Mouse (Mus musculus) naive thymus-derived CD4-positive, alpha-beta T cell, adult 5 months (primary cell): ENCODE measurements around the gene Tsc22d4. TPM values are rescaled to one million over a fixed set of nuclear protein-coding genes. Genes with fewer than 3 reads are reported as not detected.

Experiments used
- polyA plus RNA-seq: library from polyadenylated mRNA; unstranded; fragments of 100-300 nt; shearing (Covaris generic); gene quantifications from one replicate; pipeline ENCODE4 v1.2.1, GENCODE M21; 2017

Tsc22d4 gene
- polyA plus RNA-seq, result 179 TPM

GRCm38 (mm10) chr5:137745214-137746171 is at the start of gene Tsc22d4:
Gene Tsc22d4 (plus strand): TSS chr5:137745730.

GRCm38 (mm10) chr5:137741023-137741931 is 4.3 kb upstream of the Tsc22d4 start, which contains the start of gene Nyap1:
Gene Nyap1 (minus strand): TSS chr5:137741607.

GRCm38 (mm10) chr5:137778635-137779034 is 33.1 kb downstream of the Tsc22d4 start, which contains the start of gene Ppp1r35:
Gene Ppp1r35 (plus strand): TSS chr5:137778849.

GRCm38 (mm10) chr5:137787151-137787928 is 41.8 kb downstream of the Tsc22d4 start, which contains the start of the genes Mepce and Zcwpw1:
Gene Mepce (minus strand): TSS chr5:137787655.
Gene Zcwpw1 (plus strand): TSS chr5:137787798.

Other genes with a start within 250 kb of the Tsc22d4 start
- 28.8 TPM for gene Pop7, start 243.2 kb upstream of the Tsc22d4 start, polyA plus RNA-seq
- 24.3 TPM for gene Gigyf1, start 227.2 kb upstream of the Tsc22d4 start, polyA plus RNA-seq
- gene Epo, start 212.5 kb upstream of the Tsc22d4 start, polyA plus RNA-seq, result not detected
- 183 TPM for gene Gnb2, start 212.2 kb upstream of the Tsc22d4 start, polyA plus RNA-seq
- gene Actl6b, start 192.2 kb upstream of the Tsc22d4 start, polyA plus RNA-seq, result not detected
- gene Tfr2, start 175.9 kb upstream of the Tsc22d4 start, polyA plus RNA-seq, result not detected
- 51.6 TPM for gene Mospd3, start 144.7 kb upstream of the Tsc22d4 start, polyA plus RNA-seq
- 1.5 TPM for gene Pcolce, start 131.9 kb upstream of the Tsc22d4 start, polyA plus RNA-seq
- 0.86 TPM for gene Fbxo24, start 116.7 kb upstream of the Tsc22d4 start, polyA plus RNA-seq
- gene Lrch4, start 116.6 kb upstream of the Tsc22d4 start, polyA plus RNA-seq, result 287 TPM
- 55.4 TPM for gene Gm20605, start 116.6 kb upstream of the Tsc22d4 start, polyA plus RNA-seq
- gene Sap25, start 104.4 kb upstream of the Tsc22d4 start, polyA plus RNA-seq, result 125 TPM
- not detected for gene Irs3, start 100.0 kb upstream of the Tsc22d4 start, polyA plus RNA-seq
- gene Agfg2, start 61.0 kb upstream of the Tsc22d4 start, polyA plus RNA-seq, result 24.8 TPM
- gene Nyap1, start 4.1 kb upstream of the Tsc22d4 start, polyA plus RNA-seq, result 0.72 TPM
- 48.8 TPM for gene Ppp1r35, start 33.1 kb downstream of the Tsc22d4 start, polyA plus RNA-seq
- gene Mepce, start 41.9 kb downstream of the Tsc22d4 start, polyA plus RNA-seq, result 81.3 TPM
- gene Zcwpw1, start 42.1 kb downstream of the Tsc22d4 start, polyA plus RNA-seq, result 20.9 TPM
- 0.24 TPM for gene Pilra, start 90.6 kb downstream of the Tsc22d4 start, polyA plus RNA-seq
- gene Pilrb1, start 112.4 kb downstream of the Tsc22d4 start, polyA plus RNA-seq, result not detected
- not detected for gene Pilrb2, start 126.1 kb downstream of the Tsc22d4 start, polyA plus RNA-seq
- gene Cyp3a13, start 175.9 kb downstream of the Tsc22d4 start, polyA plus RNA-seq, result not detected
- gene Gjc3, start 217.4 kb downstream of the Tsc22d4 start, polyA plus RNA-seq, result not detected
- gene Azgp1, start 235.8 kb downstream of the Tsc22d4 start, polyA plus RNA-seq, result not detected